Mouse (Mus musculus): ENCODE results near the gene Prickle1.

Gene Prickle1

GRCm38 (mm10) chr15:93499866-93500265 is 95.8 kb downstream of the Prickle1 start:
- DNase-seq, result no peak

- no peak for DNase-seq
Measured at GRCm38 (mm10) chr15:93494700-93495099, 101.0 kb downstream of the Prickle1 start.

- DNase-seq, result no peak
Measured at GRCm38 (mm10) chr15:93489597-93489996, 106.1 kb downstream of the Prickle1 start.

GRCm38 (mm10) chr15:93486066-93486465 is 109.6 kb downstream of the Prickle1 start:
- no peak for DNase-seq

- no peak for DNase-seq
Measured at GRCm38 (mm10) chr15:93485252-93485651, 110.4 kb downstream of the Prickle1 start.

- DNase-seq, result no peak
Measured at GRCm38 (mm10) chr15:93484261-93484710, 111.4 kb downstream of the Prickle1 start.

- no peak for DNase-seq
Measured at GRCm38 (mm10) chr15:93481112-93481511, 114.6 kb downstream of the Prickle1 start.

- DNase-seq, result no peak
Measured at GRCm38 (mm10) chr15:93479445-93479844, 116.2 kb downstream of the Prickle1 start.

GRCm38 (mm10) chr15:93478676-93479075 is 117.0 kb downstream of the Prickle1 start:
- no peak for DNase-seq

GRCm38 (mm10) chr15:93477729-93478128 is 118.0 kb downstream of the Prickle1 start:
- no peak for DNase-seq

- no peak for DNase-seq
Measured at GRCm38 (mm10) chr15:93475688-93476087, 120.0 kb downstream of the Prickle1 start.

GRCm38 (mm10) chr15:93474277-93474676 is 121.4 kb downstream of the Prickle1 start:
- no peak for DNase-seq

- DNase-seq, result no peak
Measured at GRCm38 (mm10) chr15:93472089-93472488, 123.6 kb downstream of the Prickle1 start.

- DNase-seq, result no peak
Measured at GRCm38 (mm10) chr15:93471651-93472050, 124.0 kb downstream of the Prickle1 start.

GRCm38 (mm10) chr15:93461066-93461465 is 134.6 kb downstream of the Prickle1 start:
- DNase-seq, result no peak

GRCm38 (mm10) chr15:93459422-93459821 is 136.3 kb downstream of the Prickle1 start:
- no peak for DNase-seq

GRCm38 (mm10) chr15:93456005-93456404 is 139.7 kb downstream of the Prickle1 start:
- DNase-seq, result no peak

- DNase-seq, result no peak
Measured at GRCm38 (mm10) chr15:93453296-93453695, 142.4 kb downstream of the Prickle1 start.
